17 mouse cellular contexts compared by ENCODE assay signal in the genomic region with DNA sequence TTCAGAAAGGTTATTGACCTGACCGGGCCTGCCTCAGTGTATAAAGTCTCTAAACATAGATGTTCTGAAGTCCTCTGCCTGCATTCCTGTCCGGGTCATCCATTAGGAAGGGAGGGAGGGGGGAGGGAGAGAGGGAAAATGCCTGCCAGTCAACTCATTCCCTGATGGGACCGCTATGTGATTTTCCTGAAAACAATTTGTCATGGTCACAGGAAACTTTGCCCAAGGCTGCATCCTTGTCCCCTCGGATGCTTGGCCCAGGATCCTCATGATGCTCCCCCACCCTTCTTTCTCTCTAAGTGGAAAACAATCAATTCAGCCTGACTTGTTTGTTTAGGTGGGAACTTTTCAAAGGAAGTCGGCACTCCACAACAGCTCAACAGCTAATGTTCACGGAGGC. TPM values are rescaled to one million over a fixed set of nuclear protein-coding genes. Genes with fewer than 3 reads are reported as not detected.
DNase-seq lines count a peak whose midpoint lies in the region; ATAC-seq and TF ChIP-seq lines count a peak whose summit lies in the region.
"Had no signal": no experiment of that assay in that cellular context is flagged by ENCODE, and none has a peak within 500 bp of the region (broad histone marks: within the 10 kb centered on the region; RNA-seq: fewer than 3 reads in every experiment).

No protein-coding gene starts in this region.

- H3K27me3 ChIP-seq in intestine, embryonic 16.5 days (replicated peaks; ENCODE audit: control insufficient read depth, insufficient read depth, low read length): no peaks in the 10 kb centered on the region
- H3K27me3 ChIP-seq in intestine, embryonic 15.5 days (replicated peaks): no peaks in the 10 kb centered on the region; the same call in 1 of the 2 replicates
- no peaks in the 10 kb centered on the region for H3K27me3 ChIP-seq in kidney, embryonic 14.5 days (ENCODE audit: control insufficient read depth, insufficient read depth, low read length)
- no peaks in the 10 kb centered on the region for H3K27me3 ChIP-seq in lung, postnatal 0 days (replicated peaks; ENCODE audit: insufficient read depth, low read length)
- H3K27me3 ChIP-seq: hindbrain, embryonic 15.5 days; liver, embryonic 13.5 days had no signal

- no peaks in the 10 kb centered on the region for H3K36me3 ChIP-seq in intestine, embryonic 16.5 days (ENCODE audit: control insufficient read depth, insufficient read depth, low read length)
- no peaks in the 10 kb centered on the region for H3K36me3 ChIP-seq in intestine, embryonic 15.5 days
- no peaks in the 10 kb centered on the region for H3K36me3 ChIP-seq in kidney, embryonic 14.5 days (ENCODE audit: control insufficient read depth, insufficient read depth, low read length)
- no peaks in the 10 kb centered on the region for H3K36me3 ChIP-seq in lung, postnatal 0 days (ENCODE audit: insufficient read depth, low read length)
- H3K36me3 ChIP-seq: heart, embryonic 15.5 days; hindbrain, embryonic 15.5 days; liver, embryonic 13.5 days had no signal

- peak; percentile 76 for DNase-seq in Muller cell, postnatal 12 days (ENCODE audit: inconsistent ontology term)
- peak; percentile 64 for DNase-seq in lung, postnatal 0 days (ENCODE audit: low spot score)
- no peak for DNase-seq in spleen, adult 18-20 months
- no peak for DNase-seq in layer of hippocampus, postnatal 14 days (ENCODE audit: low spot score in 2 of 2)
- DNase-seq: liver, embryonic 13.5 days had no signal

- H3K4me1 ChIP-seq in intestine, embryonic 16.5 days (ENCODE audit: control insufficient read depth, insufficient read depth, low read length): 0 out of 2 replicates have a peak, but pooled peaks cover 2% of the 10 kb centered on the region
- H3K4me1 ChIP-seq in intestine, embryonic 15.5 days (replicated peaks): peaks cover 6% of the 10 kb centered on the region; the same call in 1 of the 2 replicates
- H3K4me1 ChIP-seq in kidney, embryonic 14.5 days (ENCODE audit: control insufficient read depth, insufficient read depth, low read length): no peaks in the 10 kb centered on the region
- no peaks in the 10 kb centered on the region for H3K4me1 ChIP-seq in lung, postnatal 0 days (ENCODE audit: insufficient read depth, low read depth, low read length)

- ATAC-seq in intestine, embryonic 16.5 days: no peak
- no peak for ATAC-seq in intestine, embryonic 15.5 days
- ATAC-seq in kidney, embryonic 14.5 days (ENCODE audit: low FRiP score, low TSS enrichment): no peak
- peak; percentile 39 for ATAC-seq in lung, postnatal 0 days

- no peak overlapping the region for H3K4me3 ChIP-seq in intestine, embryonic 16.5 days (ENCODE audit: low read length)
- no peak overlapping the region for H3K4me3 ChIP-seq in intestine, embryonic 15.5 days (replicated peaks)
- no peak overlapping the region for H3K4me3 ChIP-seq in kidney, embryonic 14.5 days (ENCODE audit: low read length)
- no peak overlapping the region for H3K4me3 ChIP-seq in lung, postnatal 0 days (ENCODE audit: low read depth, low read length)
- H3K4me3 ChIP-seq: erythroblast, embryonic 14.5 days; heart, embryonic 15.5 days; hindbrain, embryonic 15.5 days; liver, embryonic 13.5 days; megakaryocyte, embryonic 14.5 days; myocyte had no signal

- H3K27ac ChIP-seq in intestine, embryonic 16.5 days (ENCODE audit: low read length): peak overlapping the region; percentile 23; the same call in 1 of the 2 replicates
- H3K27ac ChIP-seq in intestine, embryonic 15.5 days: no peak overlapping the region
- H3K27ac ChIP-seq in kidney, embryonic 14.5 days (ENCODE audit: low read depth, low read length): peak overlapping the region; percentile 20; the same call in 1 of the 2 replicates
- no peak overlapping the region for H3K27ac ChIP-seq in lung, postnatal 0 days (ENCODE audit: low read length)
- H3K27ac ChIP-seq: heart, embryonic 15.5 days; hindbrain, embryonic 15.5 days; liver, embryonic 13.5 days had no signal

- TF ChIP-seq EP300 in lung, postnatal 0 days (IDR thresholded peaks at IDR 0.05): peak; percentile 85

- TF ChIP-seq CTCF in lung, postnatal 0 days (IDR thresholded peaks at IDR 0.05): no peak

- H3K4me2 ChIP-seq in intestine, embryonic 16.5 days (ENCODE audit: low read depth, low read length): no peak overlapping the region
- H3K4me2 ChIP-seq in intestine, embryonic 15.5 days (replicated peaks): no peak overlapping the region
- H3K4me2 ChIP-seq in kidney, embryonic 14.5 days (replicated peaks; ENCODE audit: low read depth, low read length): no peak overlapping the region
- H3K4me2 ChIP-seq in lung, postnatal 0 days (replicated peaks; ENCODE audit: low read depth, low read length): no peak overlapping the region
- H3K4me2 ChIP-seq: heart, embryonic 15.5 days; hindbrain, embryonic 15.5 days; liver, embryonic 13.5 days had no signal

- no peak overlapping the region for H3K9ac ChIP-seq in intestine, embryonic 16.5 days (ENCODE audit: low read depth, low read length)
- no peak overlapping the region for H3K9ac ChIP-seq in intestine, embryonic 15.5 days
- H3K9ac ChIP-seq in kidney, embryonic 14.5 days (ENCODE audit: low read depth, low read length): no peak overlapping the region
- H3K9ac ChIP-seq in lung, postnatal 0 days (replicated peaks; ENCODE audit: low read depth): no peak overlapping the region
- H3K9ac ChIP-seq: heart, embryonic 15.5 days; hindbrain, embryonic 15.5 days; liver, embryonic 13.5 days had no signal

- 7% methylated on average over 6 of the region's 6 CpGs for WGBS in intestine, embryonic 16.5 days
- WGBS in intestine, embryonic 15.5 days: 6% methylated on average over 6 of the region's 6 CpGs
- WGBS in kidney, embryonic 14.5 days: 14% methylated on average over 6 of the region's 6 CpGs
- WGBS in lung, postnatal 0 days: 11% methylated on average over 6 of the region's 6 CpGs

- H3K9me3 ChIP-seq in intestine, embryonic 16.5 days (ENCODE audit: control insufficient read depth, low read length): no peaks in the 10 kb centered on the region
- no peaks in the 10 kb centered on the region for H3K9me3 ChIP-seq in intestine, embryonic 15.5 days
- H3K9me3 ChIP-seq in kidney, embryonic 14.5 days (ENCODE audit: control insufficient read depth, low read length): no peaks in the 10 kb centered on the region
- no peaks in the 10 kb centered on the region for H3K9me3 ChIP-seq in lung, postnatal 0 days (ENCODE audit: low read length)
- H3K9me3 ChIP-seq: heart, embryonic 15.5 days; hindbrain, embryonic 15.5 days; liver, embryonic 13.5 days; megakaryocyte, embryonic 14.5 days had no signal

RNA-seq across cellular contexts. Expression of gene Plvap, which starts 5.2 kb away (rescaled TPM):
- 70.9 and 80.9 TPM in 2 replicates for polyA plus RNA-seq in intestine, embryonic 16.5 days (2015; fragmentation: Nextera tagmentation; extraction: Ambion mirVana)
- polyA plus RNA-seq in intestine, embryonic 15.5 days (2015; fragmentation: Nextera tagmentation; extraction: Ambion mirVana): 76.8 and 79.2 TPM in 2 replicates
- 117 and 123 TPM in 2 replicates for polyA plus RNA-seq in kidney, embryonic 14.5 days (2014; fragmentation: Nextera tagmentation; extraction: Ambion mirVana)
- 246 and 265 TPM in 2 replicates for polyA plus RNA-seq in lung, postnatal 0 days (2015; fragmentation: Nextera tagmentation; extraction: Ambion mirVana)
- total RNA-seq in layer of hippocampus, postnatal 14 days (2021): 1 to 10 TPM; 7.2 to 7.6 TPM

RNA-seq across cellular contexts. Expression of gene Ccdc194, which starts 8.7 kb away (rescaled TPM):
- polyA plus RNA-seq in intestine, embryonic 16.5 days (2015; fragmentation: Nextera tagmentation; extraction: Ambion mirVana): 0.26 and 0.28 TPM in 2 replicates
- 0.32 and 0.43 TPM in 2 replicates for polyA plus RNA-seq in intestine, embryonic 15.5 days (2015; fragmentation: Nextera tagmentation; extraction: Ambion mirVana)
- polyA plus RNA-seq in kidney, embryonic 14.5 days (2014; fragmentation: Nextera tagmentation; extraction: Ambion mirVana): 0.27 and 0.34 TPM in 2 replicates
- 0.07 and 0.08 TPM in 2 replicates for polyA plus RNA-seq in lung, postnatal 0 days (2015; fragmentation: Nextera tagmentation; extraction: Ambion mirVana)
- total RNA-seq in layer of hippocampus, postnatal 14 days (2021): not detected
- total RNA-seq: common myeloid progenitor, adult 5-6 weeks; layer of hippocampus, adult 18-20 months; left cerebral cortex, postnatal 14 days; MEL had no signal
- polyA plus RNA-seq: erythroblast, embryonic 14.5 days had no signal

RNA-seq across cellular contexts. Expression of gene Bst2, which starts 20.5 kb away (rescaled TPM):
- 38.8 and 42.0 TPM in 2 replicates for polyA plus RNA-seq in intestine, embryonic 16.5 days (2015; fragmentation: Nextera tagmentation; extraction: Ambion mirVana)
- polyA plus RNA-seq in intestine, embryonic 15.5 days (2015; fragmentation: Nextera tagmentation; extraction: Ambion mirVana): 43.0 and 45.5 TPM in 2 replicates
- polyA plus RNA-seq in kidney, embryonic 14.5 days (2014; fragmentation: Nextera tagmentation; extraction: Ambion mirVana): 8.6 and 17.1 TPM in 2 replicates
- 86.2 and 99.8 TPM in 2 replicates for polyA plus RNA-seq in lung, postnatal 0 days (2015; fragmentation: Nextera tagmentation; extraction: Ambion mirVana)
- total RNA-seq in layer of hippocampus, postnatal 14 days (2021): 1 to 10 TPM; 3.4 to 5.5 TPM

RNA-seq across cellular contexts. Expression of gene Mvb12a, which starts 25.9 kb away (rescaled TPM):
- polyA plus RNA-seq in intestine, embryonic 16.5 days (2015; fragmentation: Nextera tagmentation; extraction: Ambion mirVana): 126 and 130 TPM in 2 replicates
- 103 and 115 TPM in 2 replicates for polyA plus RNA-seq in intestine, embryonic 15.5 days (2015; fragmentation: Nextera tagmentation; extraction: Ambion mirVana)
- 98.7 and 111 TPM in 2 replicates for polyA plus RNA-seq in kidney, embryonic 14.5 days (2014; fragmentation: Nextera tagmentation; extraction: Ambion mirVana)
- 103 and 112 TPM in 2 replicates for polyA plus RNA-seq in lung, postnatal 0 days (2015; fragmentation: Nextera tagmentation; extraction: Ambion mirVana)
- 10 to 100 TPM; 33.8 to 36.2 TPM for total RNA-seq in layer of hippocampus, postnatal 14 days (2021)

RNA-seq across cellular contexts. Expression of gene Gtpbp3, which starts 28.9 kb away (rescaled TPM):
- 14.0 and 14.9 TPM in 2 replicates for polyA plus RNA-seq in intestine, embryonic 16.5 days (2015; fragmentation: Nextera tagmentation; extraction: Ambion mirVana)
- 13.6 and 16.3 TPM in 2 replicates for polyA plus RNA-seq in intestine, embryonic 15.5 days (2015; fragmentation: Nextera tagmentation; extraction: Ambion mirVana)
- 6.6 and 8.4 TPM in 2 replicates for polyA plus RNA-seq in kidney, embryonic 14.5 days (2014; fragmentation: Nextera tagmentation; extraction: Ambion mirVana)
- 10.6 and 11.6 TPM in 2 replicates for polyA plus RNA-seq in lung, postnatal 0 days (2015; fragmentation: Nextera tagmentation; extraction: Ambion mirVana)
- 10 to 100 TPM; 30.6 to 33.3 TPM for total RNA-seq in layer of hippocampus, postnatal 14 days (2021)

Comparison
In these comparisons a context has a peak if more than half of its experiments do, and no peak if none do; other contexts are left out.
1. H3K27ac ChIP-seq: peak in intestine, embryonic 16.5 days (single experiment) and kidney, embryonic 14.5 days (single experiment); none in intestine, embryonic 15.5 days (single experiment) and lung, postnatal 0 days (single experiment).
2. DNase-seq: peak in Muller cell, postnatal 12 days (single experiment) and lung, postnatal 0 days (single experiment); none in spleen, adult 18-20 months (0 of 2) and layer of hippocampus, postnatal 14 days (0 of 2).